Mouse (Mus musculus) C2C12 (cell line): ENCODE data around the gene Mark3.

Source experiments
- CTCF ChIP-seq: IDR thresholded peaks from one replicate; pipeline ENCODE4 v1.5.1; 2011; ENCODE audit not compliant: control insufficient read depth, insufficient read depth, insufficient read length
- MAX ChIP-seq: IDR thresholded peaks from one replicate; pipeline ENCODE4 v1.6.1; 2011; ENCODE audit warnings: mild to moderate bottlenecking, control low read depth
- MYOD1 ChIP-seq: IDR thresholded peaks from one replicate; pipeline ENCODE4 v1.6.1; 2011; ENCODE audit warnings: low read depth; ENCODE audit not compliant: control insufficient read depth, insufficient read length
- MYOG ChIP-seq: IDR thresholded peaks from one replicate; pipeline ENCODE4 v1.6.1; 2011; ENCODE audit not compliant: control insufficient read depth, insufficient read length; ENCODE audit errors: extremely low read depth
- USF1 ChIP-seq: IDR thresholded peaks from one replicate; pipeline ENCODE4 v1.6.1; 2011; ENCODE audit warnings: low read depth, mild to moderate bottlenecking, control low read depth, moderate library complexity

- TF ChIP-seq MAX (no peak), MYOD1 (no peak), CTCF (no peak), USF1 (no peak), MYOG (no peak)
Observed at GRCm38 (mm10) chr12:111535281-111535680, 39.0 kb upstream of the Mark3 start.
